In the genomic region with DNA sequence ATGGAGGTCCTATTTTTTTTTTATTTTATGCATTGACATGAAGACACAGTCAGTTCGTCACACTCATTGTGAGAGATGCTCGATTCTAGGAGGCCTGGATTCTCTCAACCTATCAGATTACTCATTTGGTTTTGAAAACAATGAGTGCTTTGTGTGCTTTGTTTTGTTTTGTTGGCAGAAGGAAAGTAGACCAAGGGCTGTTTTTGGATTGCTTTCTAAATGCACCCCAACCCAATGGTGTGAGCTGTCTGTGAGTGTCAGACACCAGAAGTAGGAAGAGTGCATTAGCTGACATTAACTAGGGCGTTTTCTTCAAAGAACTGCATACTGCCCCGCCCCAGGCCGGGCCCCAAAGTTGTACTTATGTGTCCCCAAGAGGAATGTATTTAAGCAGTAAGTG, we compare ENCODE assay signal across 9 mouse cellular contexts. TPM values are rescaled to one million over a fixed set of nuclear protein-coding genes. Genes with fewer than 3 reads are reported as not detected.
A peak's percentile ranks its signal among the peaks of the same experiment; 100 is the strongest.
DNase-seq lines count a peak whose midpoint lies in the region; ATAC-seq and TF ChIP-seq lines count a peak whose summit lies in the region.
"Had no signal": no experiment of that assay in that cellular context is flagged by ENCODE, and none has a peak within 500 bp of the region (broad histone marks: within the 10 kb centered on the region; RNA-seq: fewer than 3 reads in every experiment).

No protein-coding gene starts in this region.

- no peak overlapping the region for H3K4me3 ChIP-seq in intestine, embryonic 14.5 days (ENCODE audit: low read depth, low read length)
- no peak overlapping the region; the same call in 1 of the 2 replicates for H3K4me3 ChIP-seq in intestine, postnatal 0 days (ENCODE audit: low read depth, low read length)
- H3K4me3 ChIP-seq in E14TG2a.4 (replicated peaks; ENCODE audit: low read length) = peak overlapping the region; percentile 73
- peak overlapping the region; percentile 58; the same call in 1 of the 2 replicates for H3K4me3 ChIP-seq in intestine, embryonic 16.5 days (ENCODE audit: low read length)

- WGBS in intestine, embryonic 14.5 days = 70% methylated on average over 5 of the region's 5 CpGs
- 59% methylated on average over 5 of the region's 5 CpGs for whole genome bisulfite sequencing in intestine, postnatal 0 days
- 58% methylated on average over 5 of the region's 5 CpGs for WGBS in intestine, embryonic 16.5 days

- H3K4me1 ChIP-seq in intestine, embryonic 14.5 days (replicated peaks; ENCODE audit: control insufficient read depth, insufficient read depth, low read length) = peaks cover 14% of the 10 kb centered on the region
- H3K4me1 ChIP-seq in intestine, postnatal 0 days (replicated peaks; ENCODE audit: control insufficient read depth, insufficient read depth, low read length) = 0 out of 2 replicates have a peak, but pooled peaks cover 4% of the 10 kb centered on the region
- peaks cover 33% of the 10 kb centered on the region for H3K4me1 ChIP-seq in E14TG2a.4 (replicated peaks; ENCODE audit: low read depth, low read length)
- peaks cover 9% of the 10 kb centered on the region for H3K4me1 ChIP-seq in intestine, embryonic 16.5 days (ENCODE audit: control insufficient read depth, insufficient read depth, low read length)

- no peak for ATAC-seq in intestine, embryonic 14.5 days (replicated peaks; ENCODE audit: low FRiP score, low TSS enrichment, low read depth)
- ATAC-seq in intestine, postnatal 0 days = no peak
- ATAC-seq in intestine, embryonic 16.5 days = no peak

- H3K9me3 ChIP-seq in intestine, embryonic 14.5 days (ENCODE audit: control insufficient read depth, low read length) = no peaks in the 10 kb centered on the region
- H3K9me3 ChIP-seq in intestine, postnatal 0 days (ENCODE audit: control insufficient read depth) = no peaks in the 10 kb centered on the region
- no peaks in the 10 kb centered on the region for H3K9me3 ChIP-seq in E14TG2a.4 (ENCODE audit: low read length)
- no peaks in the 10 kb centered on the region for H3K9me3 ChIP-seq in intestine, embryonic 16.5 days (ENCODE audit: control insufficient read depth, low read length)
- H3K9me3 ChIP-seq: embryonic facial prominence, embryonic 12.5 days had no signal

- no peak for DNase-seq in intestine, embryonic 14.5 days (ENCODE audit: low spot score)
- DNase-seq in R1 (ENCODE audit: low read depth, low spot score) = peak; percentile 8
- no peak for DNase-seq in urinary bladder, postnatal 36 days (ENCODE audit: low spot score in 2 of 2)
- DNase-seq in cerebellum, postnatal 4 days (ENCODE audit: low spot score in 2 of 2) = no peak
- DNase-seq in left cerebral cortex, adult 11 months (ENCODE audit: low spot score) = no peak

- TF ChIP-seq CTCF in intestine, postnatal 0 days (IDR thresholded peaks at IDR 0.05; ENCODE audit: low read depth) = no peak
- TF ChIP-seq CTCF in E14TG2a.4 (conservative IDR thresholded peaks at IDR 0.05; ENCODE audit: low read length) = no peak

- no peak overlapping the region for H3K9ac ChIP-seq in intestine, embryonic 14.5 days (ENCODE audit: low read length)
- H3K9ac ChIP-seq in intestine, postnatal 0 days (ENCODE audit: low read depth, low read length) = no peak overlapping the region
- H3K9ac ChIP-seq in intestine, embryonic 16.5 days (ENCODE audit: low read depth, low read length) = no peak overlapping the region
- H3K9ac ChIP-seq: embryonic facial prominence, embryonic 12.5 days had no signal

- H3K27ac ChIP-seq in intestine, embryonic 14.5 days (ENCODE audit: low read depth) = 0 out of 2 replicates have a peak overlapping the region, but pooled peaks have one; percentile 85
- no peak overlapping the region for H3K27ac ChIP-seq in intestine, postnatal 0 days (ENCODE audit: low read depth, low read length)
- no peak overlapping the region for H3K27ac ChIP-seq in intestine, embryonic 16.5 days (ENCODE audit: low read length)
- H3K27ac ChIP-seq: embryonic facial prominence, embryonic 12.5 days had no signal

- no peaks in the 10 kb centered on the region for H3K27me3 ChIP-seq in intestine, embryonic 14.5 days (replicated peaks; ENCODE audit: control insufficient read depth, insufficient read depth, low read length)
- H3K27me3 ChIP-seq in intestine, postnatal 0 days (replicated peaks; ENCODE audit: control insufficient read depth, insufficient read depth, low read length) = no peaks in the 10 kb centered on the region; the same call in 1 of the 2 replicates
- peaks cover 58% of the 10 kb centered on the region for H3K27me3 ChIP-seq in E14TG2a.4 (ENCODE audit: insufficient read depth, low read length)
- H3K27me3 ChIP-seq in intestine, embryonic 16.5 days (replicated peaks; ENCODE audit: control insufficient read depth, insufficient read depth, low read length) = no peaks in the 10 kb centered on the region; the same call in 1 of the 2 replicates

- H3K4me2 ChIP-seq in intestine, embryonic 14.5 days (ENCODE audit: low read length) = peak overlapping the region; percentile 82; the same call in 1 of the 2 replicates
- no peak overlapping the region for H3K4me2 ChIP-seq in intestine, postnatal 0 days (replicated peaks; ENCODE audit: low read depth)
- H3K4me2 ChIP-seq in intestine, embryonic 16.5 days (ENCODE audit: low read depth, low read length) = peak overlapping the region; percentile 89; the same call in 1 of the 2 replicates

- H3K36me3 ChIP-seq in intestine, embryonic 14.5 days (ENCODE audit: control insufficient read depth, insufficient read depth, low read length) = no peaks in the 10 kb centered on the region
- H3K36me3 ChIP-seq in intestine, postnatal 0 days (ENCODE audit: control insufficient read depth, insufficient read depth) = no peaks in the 10 kb centered on the region
- H3K36me3 ChIP-seq in E14TG2a.4 (ENCODE audit: insufficient read depth, low read length) = no peaks in the 10 kb centered on the region
- H3K36me3 ChIP-seq in intestine, embryonic 16.5 days (ENCODE audit: control insufficient read depth, insufficient read depth, low read length) = no peaks in the 10 kb centered on the region
- H3K36me3 ChIP-seq: embryonic facial prominence, embryonic 12.5 days had no signal

RNA-seq across cellular contexts. Expression of a gene that starts 2.0 kb away (rescaled TPM):
- polyA plus RNA-seq in intestine, embryonic 14.5 days (2014; fragmentation: Nextera tagmentation; extraction: Ambion mirVana) = 96.0 and 96.7 TPM in 2 replicates
- polyA plus RNA-seq in intestine, postnatal 0 days (2015; fragmentation: Nextera tagmentation; extraction: Ambion mirVana) = 79.9 and 80.1 TPM in 2 replicates
- 80.5 and 86.6 TPM in 2 replicates for polyA plus RNA-seq in intestine, embryonic 16.5 days (2015; fragmentation: Nextera tagmentation; extraction: Ambion mirVana)

RNA-seq across cellular contexts. Expression of a gene that starts 54.5 kb away (rescaled TPM):
- polyA plus RNA-seq in intestine, embryonic 14.5 days (2014; fragmentation: Nextera tagmentation; extraction: Ambion mirVana) = 0.11 and 0.34 TPM in 2 replicates
- polyA plus RNA-seq in intestine, postnatal 0 days (2015; fragmentation: Nextera tagmentation; extraction: Ambion mirVana) = 0.09 and 0.17 TPM in 2 replicates
- 0.10 and 0.13 TPM in 2 replicates for polyA plus RNA-seq in intestine, embryonic 16.5 days (2015; fragmentation: Nextera tagmentation; extraction: Ambion mirVana)

Comparison
In these comparisons a context has a peak if more than half of its experiments do, and no peak if none do; other contexts are left out.
1. H3K4me3 ChIP-seq: peak in E14TG2a.4 (single experiment) and intestine, embryonic 16.5 days (single experiment); none in intestine, embryonic 14.5 days (single experiment) and intestine, postnatal 0 days (single experiment).